Comparison of ENCODE assay signal across 12 mouse cellular contexts in genomic region chr1:157417414-157417813, GRCm38 (mm10). TPM values are rescaled to one million over a fixed set of nuclear protein-coding genes. Genes with fewer than 3 reads are reported as not detected.
A peak's percentile ranks its signal among the peaks of the same experiment; 100 is the strongest.
DNase-seq lines count a peak whose midpoint lies in the region; ATAC-seq and TF ChIP-seq lines count a peak whose summit lies in the region.
"Had no signal": no experiment of that assay in that cellular context is flagged by ENCODE, and none has a peak within 500 bp of the region (broad histone marks: within the 10 kb centered on the region; RNA-seq: fewer than 3 reads in every experiment).

No protein-coding gene starts in this region.

- no peak overlapping the region for H3K9ac ChIP-seq in heart, embryonic 14.5 days (ENCODE audit: low read length)
- H3K9ac ChIP-seq in lung, embryonic 15.5 days = no peak overlapping the region
- no peak overlapping the region for H3K9ac ChIP-seq in embryonic facial prominence, embryonic 12.5 days

- no peaks in the 10 kb centered on the region for H3K27me3 ChIP-seq in heart, embryonic 14.5 days (ENCODE audit: control insufficient read depth, insufficient read depth, low read length)
- H3K27me3 ChIP-seq in lung, embryonic 15.5 days = no peaks in the 10 kb centered on the region
- H3K27me3 ChIP-seq in embryonic facial prominence, embryonic 12.5 days = no peaks in the 10 kb centered on the region

- peaks cover 6 to 21% of the 10 kb centered on the region in 2 experiments for H3K4me1 ChIP-seq in heart, embryonic 14.5 days (ENCODE audit: control insufficient read depth in 2 of 2, insufficient read depth in 2 of 2, low read length in 2 of 2)
- no peaks in the 10 kb centered on the region for H3K4me1 ChIP-seq in lung, embryonic 15.5 days
- peaks cover 5% of the 10 kb centered on the region; the same call in 1 of the 2 replicates for H3K4me1 ChIP-seq in embryonic facial prominence, embryonic 12.5 days
- H3K4me1 ChIP-seq in olfactory bulb, adult 2 months (ENCODE audit: control insufficient read depth, insufficient read depth, low read length) = peaks cover 3% of the 10 kb centered on the region; the same call in 1 of the 2 replicates

- no peak overlapping the region for H3K4me3 ChIP-seq in heart, embryonic 14.5 days (ENCODE audit: control insufficient read depth in 1 of 2, insufficient read depth in 1 of 2, low read depth in 1 of 2, low read length in 2 of 2)
- H3K4me3 ChIP-seq in lung, embryonic 15.5 days = no peak overlapping the region
- no peak overlapping the region for H3K4me3 ChIP-seq in embryonic facial prominence, embryonic 12.5 days
- no peak overlapping the region for H3K4me3 ChIP-seq in olfactory bulb, adult 2 months (ENCODE audit: insufficient read depth, low read depth, low read length)
- H3K4me3 ChIP-seq: erythroblast, embryonic 14.5 days; midbrain, embryonic 10.5 days had no signal

- no peak for DNase-seq in heart, adult 8-10 months (ENCODE audit: low spot score)
- DNase-seq in lung, postnatal 10 days = no peak
- DNase-seq in layer of hippocampus, adult 11-12 months (ENCODE audit: low spot score) = no peak
- DNase-seq: cerebellum, postnatal 25 days; gastrocnemius, postnatal 36 days; left cerebral cortex, postnatal 4 days had no signal

- whole genome bisulfite sequencing in heart, embryonic 14.5 days = 9% methylated on average over 3 of the region's 3 CpGs
- 54% methylated on average over 3 of the region's 3 CpGs for WGBS in lung, embryonic 15.5 days
- WGBS in embryonic facial prominence, embryonic 12.5 days = 42% methylated on average over 3 of the region's 3 CpGs
- WGBS in olfactory bulb, adult 2 months = 24% methylated on average over 3 of the region's 3 CpGs

- no peak for TF ChIP-seq POLR2A in olfactory bulb, adult 2 months (IDR thresholded peaks at IDR 0.05; ENCODE audit: insufficient read depth, low read depth, low read length)

- H3K36me3 ChIP-seq in heart, embryonic 14.5 days (ENCODE audit: control insufficient read depth, insufficient read depth, low read length) = peaks cover 16% of the 10 kb centered on the region
- peaks cover 6% of the 10 kb centered on the region for H3K36me3 ChIP-seq in lung, embryonic 15.5 days
- no peaks in the 10 kb centered on the region for H3K36me3 ChIP-seq in embryonic facial prominence, embryonic 12.5 days

- H3K4me2 ChIP-seq in heart, embryonic 14.5 days (ENCODE audit: low read length) = peak overlapping the region; percentile 16
- H3K4me2 ChIP-seq in lung, embryonic 15.5 days = no peak overlapping the region
- no peak overlapping the region for H3K4me2 ChIP-seq in embryonic facial prominence, embryonic 12.5 days (replicated peaks)

- TF ChIP-seq CTCF in olfactory bulb, adult 2 months (IDR thresholded peaks at IDR 0.05; ENCODE audit: insufficient read depth, low read depth, low read length) = no peak

- no peaks in the 10 kb centered on the region for H3K9me3 ChIP-seq in heart, embryonic 14.5 days (ENCODE audit: control insufficient read depth, low read length)
- H3K9me3 ChIP-seq in lung, embryonic 15.5 days = no peaks in the 10 kb centered on the region
- no peaks in the 10 kb centered on the region for H3K9me3 ChIP-seq in embryonic facial prominence, embryonic 12.5 days
- H3K9me3 ChIP-seq: midbrain, embryonic 10.5 days had no signal

- H3K27ac ChIP-seq in heart, embryonic 14.5 days (replicated peaks in 1 of 2; ENCODE audit: control insufficient read depth in 1 of 2, insufficient read depth in 1 of 2, low read depth in 2 of 2, low read length in 2 of 2) = peak overlapping the region; percentile 55 to 57
- H3K27ac ChIP-seq in lung, embryonic 15.5 days = peak overlapping the region; percentile 54
- H3K27ac ChIP-seq in embryonic facial prominence, embryonic 12.5 days = peak overlapping the region; percentile 26; the same call in 1 of the 2 replicates
- H3K27ac ChIP-seq in olfactory bulb, adult 2 months (ENCODE audit: insufficient read depth, low read depth, low read length) = peak overlapping the region; percentile 68; the same call in 1 of the 2 replicates
- H3K27ac ChIP-seq: midbrain, embryonic 10.5 days had no signal

- ATAC-seq in heart, embryonic 14.5 days (ENCODE audit: insufficient number of reproducible peaks, insufficient read depth, low FRiP score, low read depth) = no peak
- no peak for ATAC-seq in lung, embryonic 15.5 days (ENCODE audit: borderline replicate concordance, extremely low read depth, low FRiP score, low TSS enrichment)
- no peak for ATAC-seq in embryonic facial prominence, embryonic 12.5 days (ENCODE audit: insufficient number of reproducible peaks, insufficient read depth, low FRiP score, low TSS enrichment)

RNA-seq across cellular contexts. Expression of gene Rasal2, which starts 5.0 kb away (rescaled TPM):
- polyA plus RNA-seq in heart, embryonic 14.5 days (2014; fragmentation: Nextera tagmentation; extraction: Ambion mirVana) = 24.8 and 26.6 TPM in 2 replicates
- 10 to 100 TPM; 20.2 to 26.5 (median 21.6) TPM for total RNA-seq in heart, adult 8-10 months (2022)
- polyA plus RNA-seq in lung, embryonic 15.5 days (2015; fragmentation: Nextera tagmentation; extraction: Ambion mirVana) = 8.9 and 9.5 TPM in 2 replicates
- 15.8 and 16.2 TPM in 2 replicates for polyA plus RNA-seq in embryonic facial prominence, embryonic 12.5 days (2016; fragmentation: Nextera tagmentation; extraction: Ambion mirVana)
- not detected in 2 replicates for polyA plus RNA-seq in olfactory bulb, adult 2 months (2012; ENCODE audit: insufficient read depth, insufficient read length, low replicate concordance, missing spikeins)
- polyA plus RNA-seq: erythroblast, embryonic 14.5 days had no signal

RNA-seq across cellular contexts. Expression of gene Cryzl2, which starts 41.0 kb away (rescaled TPM):
- polyA plus RNA-seq in heart, embryonic 14.5 days (2014; fragmentation: Nextera tagmentation; extraction: Ambion mirVana) = 37.9 and 39.2 TPM in 2 replicates
- total RNA-seq in heart, adult 8-10 months (2022) = 10 to 100 TPM in 3 of 4 experiments, 1 to 10 TPM in 1; 9.6 to 11.9 (median 10.7) TPM
- polyA plus RNA-seq in lung, embryonic 15.5 days (2015; fragmentation: Nextera tagmentation; extraction: Ambion mirVana) = 11.4 and 13.4 TPM in 2 replicates
- 8.5 and 11.0 TPM in 2 replicates for polyA plus RNA-seq in embryonic facial prominence, embryonic 12.5 days (2016; fragmentation: Nextera tagmentation; extraction: Ambion mirVana)
- polyA plus RNA-seq in olfactory bulb, adult 2 months (2012; ENCODE audit: insufficient read depth, insufficient read length, low replicate concordance, missing spikeins) = not detected in 2 replicates
